Mouse (Mus musculus) liver, embryonic 14.5 days (tissue): ENCODE data around the gene Khdrbs1. TPM values are rescaled to one million over a fixed set of nuclear protein-coding genes. Genes with fewer than 3 reads are reported as not detected.
"Not testable (repeated sequence)": the region's sequence is repeated elsewhere in the genome, so short reads cannot be mapped to it uniquely, and the experiment has no call there.

Source experiments
- ATAC-seq: fragments of 200-750 bp; cut with Nextera tagmentation; 2 replicates; pipeline ENCODE4 v1.8.0; 2017; ENCODE audit warnings: moderate number of reproducible peaks, mild to moderate bottlenecking, moderate library complexity; ENCODE audit not compliant: insufficient read depth
- DNase-seq, 3 experiments: peaks; one replicate each; pipeline ENCODE4 v3.0.0-alpha.2; 2012 to 2013; ENCODE audit warnings: low read depth in 3 of 3, low spot score in 3 of 3
- H3K27ac ChIP-seq: fragments of 300-500 bp; sonication (generic); 2 replicates; pipeline ENCODE4 v1.5.1; 2014; ENCODE audit warnings: moderate library complexity, mild to moderate bottlenecking, control low read depth, inconsistent platforms
- H3K27me3 ChIP-seq: fragments of 300-500 bp; sonication (generic); 2 replicates; pipeline ENCODE4 v1.6.1; 2014; ENCODE audit warnings: mild to moderate bottlenecking, low read length, moderate library complexity; ENCODE audit not compliant: control insufficient read depth, insufficient read depth
- H3K36me3 ChIP-seq: fragments of 300-500 bp; sonication (generic); replicated peaks from 2 replicates; pipeline ENCODE4 v1.6.1; 2014; ENCODE audit warnings: low read depth; ENCODE audit not compliant: control insufficient read depth, insufficient read depth
- H3K4me1 ChIP-seq, 2 experiments: fragments of 200-500 bp in 1 of 2; fragments of 300-500 bp in 1 of 2; sonication (generic) in 1 of 2; replicated peaks; 2 replicates each; pipeline ENCODE4 v1.6.1; 2012 to 2014; ENCODE audit warnings: antibody characterized with exemption in 1 of 2, inconsistent platforms in 1 of 2, low read length in 1 of 2; ENCODE audit not compliant: control insufficient read depth in 2 of 2, insufficient read depth in 2 of 2
- H3K4me2 ChIP-seq: fragments of 300-500 bp; sonication (generic); 2 replicates; pipeline ENCODE4 v1.6.1; 2014; ENCODE audit warnings: low read depth, mild to moderate bottlenecking, control low read depth, moderate library complexity
- H3K4me3 ChIP-seq, 2 experiments: fragments of 200-500 bp in 1 of 2; fragments of 300-500 bp in 1 of 2; sonication (generic) in 1 of 2; 2 replicates each; pipeline ENCODE4 v1.5.1; 2012 to 2014; ENCODE audit warnings: low read depth in 2 of 2, low read length in 2 of 2, mild to moderate bottlenecking in 2 of 2, control low read depth in 1 of 2, inconsistent platforms in 1 of 2, moderate library complexity in 1 of 2; ENCODE audit not compliant: insufficient read depth in 1 of 2
- H3K9ac ChIP-seq: fragments of 300-500 bp; sonication (generic); replicated peaks from 2 replicates; pipeline ENCODE4 v1.6.1; 2014; ENCODE audit warnings: mild to moderate bottlenecking, control low read depth, moderate library complexity
- H3K9me3 ChIP-seq: fragments of 300-500 bp; sonication (generic); 2 replicates; pipeline ENCODE4 v1.6.1; 2016; ENCODE audit warnings: low read length, mixed read lengths; ENCODE audit not compliant: control insufficient read depth
- CTCF ChIP-seq: IDR thresholded peaks from 2 replicates; pipeline ENCODE4 v1.5.1; 2016; ENCODE audit warnings: antibody characterized with exemption, low read depth, control low read depth
- EP300 ChIP-seq: IDR thresholded peaks from 2 replicates; pipeline ENCODE4 v1.6.1; 2016; ENCODE audit warnings: antibody characterized with exemption, low read depth
- WGBS: fragments of 180-500 bp; shearing (Covaris S2); extraction: QIAGEN DNeasy Blood & Tissue Kit; methylation state at CpG from one replicate; pipeline ENCODE4 v1.1.7; 2014; ENCODE audit not compliant: insufficient replicate concordance; 5-methylcytosine and 5-hydroxymethylcytosine counted together
- polyA plus RNA-seq, 2 experiments: library from polyadenylated mRNA; depleted of rRNA in 1 of 2; stranded (reverse) in 1 of 2; unstranded in 1 of 2; fragments of >200 nt; fragmentation: Nextera tagmentation in 1 of 2; extraction: Ambion mirVana in 1 of 2; gene quantifications; 2 replicates each; pipeline versions ENCODE4 v1.2.1 to v1.2.3; 2012 to 2014

Gene Khdrbs1
- polyA plus RNA-seq, 2 experiments = 16.7 to 24.0 TPM

DNA sequence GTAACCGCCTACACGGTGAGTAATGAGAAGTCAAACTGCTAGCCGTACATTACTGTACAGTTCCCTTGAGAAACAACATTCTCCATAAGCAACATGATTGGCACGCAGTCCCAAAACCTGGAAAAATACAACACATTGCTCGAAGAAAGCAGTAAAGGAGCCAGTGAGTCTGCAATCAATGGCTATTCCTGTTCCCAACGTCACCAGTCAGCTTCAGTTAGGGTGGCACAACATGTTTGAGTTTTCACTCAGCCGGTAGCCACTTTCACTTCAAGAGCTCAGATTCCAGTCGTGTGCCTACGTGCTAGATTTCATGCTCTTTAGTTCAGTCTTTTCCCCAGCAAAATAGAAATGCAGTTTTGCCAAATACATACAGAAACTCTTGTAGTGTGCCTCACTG is 25.8 kb downstream of the Khdrbs1 start:
- DNase-seq (no peak), ATAC-seq (no peak)
- no peak for TF ChIP-seq EP300
- no peak for TF ChIP-seq CTCF
- H3K9ac ChIP-seq = no peak overlapping the region
- H3K4me3 ChIP-seq = no peak overlapping the region
- no peak overlapping the region for H3K27ac ChIP-seq
- no peaks in the 10 kb centered on the region for H3K9me3 ChIP-seq
- H3K4me2 ChIP-seq = no peak overlapping the region
- no peaks in the 10 kb centered on the region for H3K27me3 ChIP-seq
- 86% methylated on average over 9 of the region's 9 CpGs for WGBS
- H3K36me3 ChIP-seq = peaks cover 71% of the 10 kb centered on the region
- no peaks in the 10 kb centered on the region for H3K4me1 ChIP-seq

GRCm38 (mm10) chr4:129709486-129710129 is 32.5 kb downstream of the Khdrbs1 start:
- Histone ChIP-seq H3K4me2 (no peak overlapping the region), H3K36me3 (peaks cover 46% of the 10 kb centered on the region), H3K4me3 (no peak overlapping the region), H3K9me3 (no peaks in the 10 kb centered on the region), H3K4me1 (no peaks in the 10 kb centered on the region), H3K27ac (no peak overlapping the region), H3K27me3 (no peaks in the 10 kb centered on the region), H3K9ac (no peak overlapping the region)
- ATAC-seq (no peak), DNase-seq (no peak)
- TF ChIP-seq CTCF (no peak), EP300 (no peak)
- WGBS = 80% methylated on average over 8 of the region's 8 CpGs

DNA sequence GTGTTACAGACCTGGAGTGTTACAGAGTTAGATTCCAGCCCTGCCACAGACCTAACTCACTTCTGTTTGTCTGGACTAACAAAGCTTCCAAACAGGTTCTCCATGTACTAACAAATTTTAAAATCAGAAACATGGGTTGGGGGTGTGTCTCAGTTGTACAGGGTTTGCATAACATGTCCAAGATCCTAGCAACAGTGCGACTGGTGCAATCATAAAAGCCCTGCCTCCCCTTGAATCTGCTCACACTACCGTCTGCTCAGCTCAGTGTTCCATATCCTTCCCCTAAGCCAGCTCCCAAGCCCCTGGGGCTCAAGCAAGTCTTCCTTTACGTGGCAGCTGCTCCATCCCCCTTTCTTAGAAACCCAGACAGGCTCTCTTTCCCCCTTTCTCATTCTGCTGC is 35.4 kb downstream of the Khdrbs1 start:
- Histone ChIP-seq H3K27ac (no peak overlapping the region), H3K27me3 (no peaks in the 10 kb centered on the region), H3K36me3 (peaks cover 28% of the 10 kb centered on the region), H3K9ac (no peak overlapping the region), H3K4me1 (peaks cover 0 to under 1% of the 10 kb centered on the region in 2 experiments; a peak in 1 of 4 replicates), H3K4me2 (no peak overlapping the region), H3K9me3 (no peaks in the 10 kb centered on the region), H3K4me3 (no peak overlapping the region)
- 86% methylated on average over 3 of the region's 3 CpGs for WGBS
- ATAC-seq (no peak), DNase-seq (no peak)
- TF ChIP-seq CTCF (no peak), EP300 (no peak)

DNA sequence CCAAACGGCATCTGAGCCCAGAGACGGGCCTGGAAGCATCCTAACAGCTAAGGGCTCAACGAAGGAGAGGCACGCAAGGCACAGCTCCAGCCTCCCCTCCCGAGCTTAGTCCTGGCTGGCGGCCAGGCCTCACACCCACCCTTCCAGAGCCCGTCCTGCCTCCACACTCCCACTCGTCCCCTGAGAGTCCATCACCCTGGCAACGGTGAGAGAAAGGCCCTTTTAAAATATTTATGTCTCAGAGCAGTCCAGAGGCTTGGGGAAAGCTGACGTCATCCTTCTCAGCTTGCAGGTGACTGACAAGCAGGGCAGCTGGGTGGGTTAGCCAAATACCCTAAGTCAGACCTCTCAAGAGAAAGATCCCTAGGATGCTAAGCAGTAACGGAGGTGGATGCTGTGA is 39.6 kb downstream of the Khdrbs1 start:
- Histone ChIP-seq H3K27me3 (no peaks in the 10 kb centered on the region), H3K9me3 (no peaks in the 10 kb centered on the region), H3K27ac (no peak overlapping the region), H3K4me2 (no peak overlapping the region), H3K4me1 (peaks cover under 1 to 3% of the 10 kb centered on the region in 2 experiments; a peak in 1 of 4 replicates), H3K9ac (no peak overlapping the region), H3K4me3 (no peak overlapping the region), H3K36me3 (peaks cover 7% of the 10 kb centered on the region; the same call in 1 of the 2 replicates)
- TF ChIP-seq EP300 (no peak), CTCF (no peak)
- DNase-seq = no peak
- ATAC-seq = no peak
- 69% methylated on average over 11 of the region's 11 CpGs for WGBS

- ATAC-seq = peak; percentile 36; the same call in 1 of the 2 replicates
- no peaks in the 10 kb centered on the region for H3K9me3 ChIP-seq
- peak; percentile 70 to 78 (median 72) for DNase-seq
- H3K4me1 ChIP-seq = peaks cover 3 to 5% of the 10 kb centered on the region in 2 experiments; a peak in 1 of 4 replicates
- WGBS = 41% methylated on average over 17 of the region's 17 CpGs
- 0 out of 2 replicates have a peak overlapping the region, but pooled peaks have one; percentile 25 for H3K9ac ChIP-seq
- H3K4me2 ChIP-seq = peak overlapping the region; percentile 46
- TF ChIP-seq EP300 (no peak), CTCF (peak; percentile 91)
- H3K27ac ChIP-seq = no peak overlapping the region
- peaks cover 7% of the 10 kb centered on the region; the same call in 1 of the 2 replicates for H3K36me3 ChIP-seq
- no peaks in the 10 kb centered on the region for H3K27me3 ChIP-seq
- peak overlapping the region; percentile 17 to 26; a peak in 2 of 4 replicates for H3K4me3 ChIP-seq
Observed at GRCm38 (mm10) chr4:129701503-129702377, 40.4 kb downstream of the Khdrbs1 start.

DNA sequence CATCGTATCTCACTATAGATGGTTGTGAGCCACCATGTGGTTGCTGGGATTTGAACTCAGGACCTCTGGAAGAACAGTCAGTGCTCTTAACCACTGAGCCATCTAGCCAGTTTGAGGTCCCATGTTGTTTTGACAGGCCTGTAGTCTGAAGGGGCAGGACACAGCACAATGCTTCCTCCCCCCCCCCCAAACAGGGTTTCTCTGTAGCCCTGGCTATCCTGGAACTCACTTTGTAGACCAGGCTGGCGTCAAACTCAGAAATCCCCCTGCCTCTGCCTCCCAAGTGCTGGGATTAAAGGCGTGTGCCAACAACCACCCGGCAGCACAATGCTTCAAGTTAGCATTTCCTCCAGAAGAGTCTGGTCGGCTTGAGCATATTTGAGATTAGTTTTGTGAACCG is 41.4 kb downstream of the Khdrbs1 start:
- H3K4me3 ChIP-seq, H3K27me3 ChIP-seq, ATAC-seq, H3K27ac ChIP-seq, H3K4me1 ChIP-seq, H3K4me2 ChIP-seq, DNase-seq, H3K9ac ChIP-seq, H3K9me3 ChIP-seq, H3K36me3 ChIP-seq: not testable (repeated sequence)
- 75% methylated on average over 6 of the region's 6 CpGs for WGBS
